Mouse (Mus musculus) spleen, adult 12 weeks (tissue): ENCODE results near the gene Ubap1.

ENCODE experiments used
- DNase-seq: peaks from one replicate; pipeline ENCODE4 v3.0.0; 2022; ENCODE audit warnings: low spot score

Gene Ubap1

GRCm38 (mm10) chr4:41416966-41417365 is 68.2 kb downstream of the Ubap1 start:
- no peak for DNase-seq

GRCm38 (mm10) chr4:41438931-41439330 is 90.1 kb downstream of the Ubap1 start:
- no peak for DNase-seq
